Mouse (Mus musculus) kidney, adult 18-20 months (tissue): ENCODE results near the gene Tmem63c.
A peak's percentile ranks its signal among the peaks of the same experiment; 100 is the strongest.

Experiments used
- DNase-seq: peaks from one replicate; pipeline ENCODE4 v3.0.0; 2021

Gene Tmem63c

GRCm38 (mm10) chr12:87002209-87002608 lies 18.9 kb upstream of the Tmem63c start:
- DNase-seq = no peak

GRCm38 (mm10) chr12:87002815-87003214 lies 18.3 kb upstream of the Tmem63c start:
- no peak for DNase-seq

GRCm38 (mm10) chr12:87003606-87004005 lies 17.5 kb upstream of the Tmem63c start:
- no peak for DNase-seq

GRCm38 (mm10) chr12:87004596-87004995 lies 16.5 kb upstream of the Tmem63c start:
- DNase-seq = no peak

GRCm38 (mm10) chr12:87017041-87017440 lies 4.1 kb upstream of the Tmem63c start:
- peak; percentile 30 for DNase-seq

- DNase-seq = no peak
These were observed 2.4 kb upstream of the Tmem63c start for GRCm38 (mm10) chr12:87018756-87019155.

GRCm38 (mm10) chr12:87022006-87022405 lies 866 bp downstream of the Tmem63c start:
- no peak for DNase-seq

GRCm38 (mm10) chr12:87023456-87023855 lies 2.3 kb downstream of the Tmem63c start:
- no peak for DNase-seq

- no peak for DNase-seq
These were observed 5.2 kb downstream of the Tmem63c start for GRCm38 (mm10) chr12:87026109-87026870.

GRCm38 (mm10) chr12:87026871-87027240 lies 5.7 kb downstream of the Tmem63c start:
- no peak for DNase-seq

GRCm38 (mm10) chr12:87027391-87027790 lies 6.3 kb downstream of the Tmem63c start:
- no peak for DNase-seq

GRCm38 (mm10) chr12:87028068-87028467 lies 6.9 kb downstream of the Tmem63c start:
- no peak for DNase-seq

- DNase-seq = no peak
These were observed 8.3 kb downstream of the Tmem63c start for GRCm38 (mm10) chr12:87029251-87029976.

- DNase-seq = no peak
These were observed 10.1 kb downstream of the Tmem63c start for GRCm38 (mm10) chr12:87031163-87031763.

- DNase-seq = no peak
These were observed 15.5 kb downstream of the Tmem63c start for GRCm38 (mm10) chr12:87036631-87037030.

GRCm38 (mm10) chr12:87040166-87040565 lies 19.0 kb downstream of the Tmem63c start:
- DNase-seq = no peak

- no peak for DNase-seq
These were observed 19.7 kb downstream of the Tmem63c start for GRCm38 (mm10) chr12:87040857-87041256.

GRCm38 (mm10) chr12:87042456-87042855 lies 21.3 kb downstream of the Tmem63c start:
- DNase-seq = no peak

GRCm38 (mm10) chr12:87043221-87043620 lies 22.1 kb downstream of the Tmem63c start:
- no peak for DNase-seq

GRCm38 (mm10) chr12:87044711-87045110 lies 23.6 kb downstream of the Tmem63c start:
- DNase-seq = no peak

- DNase-seq = no peak
These were observed 26.4 kb downstream of the Tmem63c start for GRCm38 (mm10) chr12:87047536-87047935.

- peak; percentile 84 for DNase-seq
These were observed 31.7 kb downstream of the Tmem63c start for GRCm38 (mm10) chr12:87052661-87053321.

GRCm38 (mm10) chr12:87054873-87055272 lies 33.7 kb downstream of the Tmem63c start:
- no peak for DNase-seq
